Comparison of ENCODE assay signal across 22 mouse cellular contexts in the genomic region with DNA sequence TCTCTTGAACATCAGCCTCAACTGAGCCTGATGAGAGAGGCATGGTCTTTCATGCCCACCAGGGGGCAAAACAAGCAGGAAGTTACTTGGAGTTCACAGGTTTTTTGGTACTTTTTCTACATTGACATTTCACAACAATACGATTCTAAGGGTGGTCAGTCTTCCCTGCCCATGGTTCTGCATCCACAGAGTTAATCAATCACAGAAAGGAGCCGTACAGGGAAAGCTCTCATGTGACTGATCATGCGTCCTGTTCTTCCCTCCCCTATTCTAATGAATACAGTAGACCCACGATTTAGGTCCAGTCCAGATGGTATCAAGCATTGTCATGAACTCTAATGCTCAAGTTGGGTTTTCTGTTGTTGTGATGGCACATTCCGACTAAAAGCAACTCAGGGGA.
"Had no signal": no experiment of that assay in that cellular context is flagged by ENCODE, and none has a peak within 500 bp of the region (broad histone marks: within the 10 kb centered on the region; RNA-seq: fewer than 3 reads in every experiment).

No protein-coding gene starts in this region.

- H3K4me2 ChIP-seq: limb, embryonic 12.5 days; limb, embryonic 15.5 days; liver, embryonic 11.5 days; lung, embryonic 15.5 days; midbrain, embryonic 12.5 days; midbrain, embryonic 15.5 days; neural tube, embryonic 13.5 days; stomach, embryonic 15.5 days had no signal

- H3K36me3 ChIP-seq: limb, embryonic 12.5 days; limb, embryonic 15.5 days; lung, embryonic 15.5 days; midbrain, embryonic 12.5 days; midbrain, embryonic 15.5 days; neural tube, embryonic 13.5 days; stomach, embryonic 15.5 days had no signal

- H3K27me3 ChIP-seq: limb, embryonic 12.5 days; limb, embryonic 15.5 days; lung, embryonic 15.5 days; midbrain, embryonic 12.5 days; midbrain, embryonic 15.5 days; neural tube, embryonic 13.5 days; stomach, embryonic 15.5 days had no signal

- DNase-seq: kidney, adult 8-10 months; kidney, postnatal 10 days; left cerebral cortex, postnatal 4 days; liver, postnatal 0 days; lung, postnatal 10 days; lung, postnatal 4 days; retina, postnatal 1 day; right cerebral cortex, postnatal 25 days; spleen, adult 18-20 months; thymus, adult 18-20 months; thymus, postnatal 36 days had no signal

- H3K9ac ChIP-seq: limb, embryonic 12.5 days; limb, embryonic 15.5 days; liver, embryonic 14.5 days; liver, postnatal 0 days; lung, embryonic 15.5 days; midbrain, embryonic 12.5 days; midbrain, embryonic 15.5 days; neural tube, embryonic 13.5 days; stomach, embryonic 15.5 days had no signal

- H3K9me3 ChIP-seq: limb, embryonic 12.5 days; limb, embryonic 15.5 days; lung, embryonic 15.5 days; midbrain, embryonic 12.5 days; midbrain, embryonic 15.5 days; neural tube, embryonic 13.5 days; stomach, embryonic 15.5 days had no signal

- H3K27ac ChIP-seq: limb, embryonic 12.5 days; limb, embryonic 15.5 days; liver, embryonic 14.5 days; lung, embryonic 15.5 days; midbrain, embryonic 12.5 days; midbrain, embryonic 15.5 days; neural tube, embryonic 13.5 days; stomach, embryonic 15.5 days had no signal

- H3K4me3 ChIP-seq: limb, embryonic 12.5 days; limb, embryonic 15.5 days; lung, embryonic 15.5 days; midbrain, embryonic 12.5 days; midbrain, embryonic 15.5 days; myocyte; neural tube, embryonic 13.5 days; stomach, embryonic 15.5 days had no signal

- H3K4me1 ChIP-seq: limb, embryonic 12.5 days; limb, embryonic 15.5 days; lung, embryonic 15.5 days; midbrain, embryonic 12.5 days; midbrain, embryonic 15.5 days; neural tube, embryonic 13.5 days; stomach, embryonic 15.5 days had no signal

- ATAC-seq: intestine, postnatal 0 days; liver, postnatal 0 days; midbrain, embryonic 15.5 days had no signal
